Mouse (Mus musculus) layer of hippocampus, postnatal 14 days (tissue): Measurements from ENCODE around the gene Coro2a. TPM values are rescaled to one million over a fixed set of nuclear protein-coding genes. Genes with fewer than 3 reads are reported as not detected.

Experiments
- total RNA-seq, 2 experiments: library from RNA; stranded (reverse); gene quantifications; 2 replicates each; pipeline ENCODE4 v1.2.3; 2021

The Coro2a gene
- total RNA-seq, 2 experiments from 2014 or later, result 27.9 to 30.5 TPM

Other genes starting within 250 kb of the Coro2a start
- gene Trmo, start 212.8 kb downstream of the Coro2a start, total RNA-seq, result 1 to 10 TPM; 3.3 to 4.2 TPM
- not detected for gene Hemgn, start 188.7 kb downstream of the Coro2a start, total RNA-seq
- 10 to 100 TPM; 47.2 to 52.9 TPM for gene Anp32b, start 151.3 kb downstream of the Coro2a start, total RNA-seq
- 10 to 100 TPM; 24.0 to 24.6 TPM for gene Nans, start 113.0 kb downstream of the Coro2a start, total RNA-seq
- gene Trim14, start 66.1 kb downstream of the Coro2a start, total RNA-seq, result 1 to 10 TPM in 1 of 2 experiments, under 1 TPM in 1; 0.69 to 1.5 TPM
- 1 to 10 TPM; 2.8 to 4.1 TPM for gene Tbc1d2, start 48.0 kb upstream of the Coro2a start, total RNA-seq